Mouse (Mus musculus) cerebellum, adult 18-20 months (tissue): ENCODE results near the gene Gna12.

ENCODE experiments used
- DNase-seq, 2 experiments: peaks; one replicate each; pipeline ENCODE4 v3.0.0; 2021

Gene Gna12

GRCm38 (mm10) chr5:140826796-140827195, 3.4 kb downstream of the Gna12 start:
- DNase-seq, result peak in 1 of 2 experiments; percentile 22

- DNase-seq, result no peak
These were observed 4.1 kb downstream of the Gna12 start for GRCm38 (mm10) chr5:140826118-140826517.

GRCm38 (mm10) chr5:140824126-140824525, 6.1 kb downstream of the Gna12 start:
- DNase-seq, result no peak

GRCm38 (mm10) chr5:140823386-140823785, 6.8 kb downstream of the Gna12 start:
- DNase-seq, result no peak

- no peak for DNase-seq
These were observed 8.3 kb downstream of the Gna12 start for GRCm38 (mm10) chr5:140821951-140822350.

- no peak for DNase-seq
These were observed 9.7 kb downstream of the Gna12 start for GRCm38 (mm10) chr5:140820539-140820938.

GRCm38 (mm10) chr5:140819594-140819993, 10.6 kb downstream of the Gna12 start:
- DNase-seq, result no peak

- DNase-seq, result no peak
These were observed 11.7 kb downstream of the Gna12 start for GRCm38 (mm10) chr5:140818482-140819076.

- DNase-seq, result no peak
These were observed 13.2 kb downstream of the Gna12 start for GRCm38 (mm10) chr5:140816950-140817568.

GRCm38 (mm10) chr5:140816008-140816407, 14.2 kb downstream of the Gna12 start:
- DNase-seq, result no peak

GRCm38 (mm10) chr5:140815059-140815728, 15.0 kb downstream of the Gna12 start:
- peak; percentile 21 to 26 for DNase-seq

- no peak for DNase-seq
These were observed 15.8 kb downstream of the Gna12 start for GRCm38 (mm10) chr5:140814403-140814802.

GRCm38 (mm10) chr5:140812699-140813098, 17.5 kb downstream of the Gna12 start:
- DNase-seq, result no peak

GRCm38 (mm10) chr5:140812063-140812462, 18.2 kb downstream of the Gna12 start:
- DNase-seq, result no peak

GRCm38 (mm10) chr5:140811390-140811789, 18.8 kb downstream of the Gna12 start:
- no peak for DNase-seq

GRCm38 (mm10) chr5:140806939-140807338, 23.3 kb downstream of the Gna12 start:
- no peak for DNase-seq

GRCm38 (mm10) chr5:140806252-140806651, 24.0 kb downstream of the Gna12 start:
- DNase-seq, result no peak

GRCm38 (mm10) chr5:140801782-140802181, 28.4 kb downstream of the Gna12 start:
- DNase-seq, result no peak

- DNase-seq, result peak in 1 of 2 experiments; percentile 13
These were observed 29.8 kb downstream of the Gna12 start for GRCm38 (mm10) chr5:140800288-140800923.

- no peak for DNase-seq
These were observed 31.0 kb downstream of the Gna12 start for GRCm38 (mm10) chr5:140799190-140799589.

GRCm38 (mm10) chr5:140798775-140799174, 31.5 kb downstream of the Gna12 start:
- DNase-seq, result no peak

- DNase-seq, result no peak
These were observed 32.1 kb downstream of the Gna12 start for GRCm38 (mm10) chr5:140798158-140798557.

GRCm38 (mm10) chr5:140796051-140796450, 34.2 kb downstream of the Gna12 start:
- no peak for DNase-seq

GRCm38 (mm10) chr5:140795176-140795575, 35.1 kb downstream of the Gna12 start:
- DNase-seq, result no peak
